10 mouse cellular contexts compared by ENCODE assay signal in the genomic region with DNA sequence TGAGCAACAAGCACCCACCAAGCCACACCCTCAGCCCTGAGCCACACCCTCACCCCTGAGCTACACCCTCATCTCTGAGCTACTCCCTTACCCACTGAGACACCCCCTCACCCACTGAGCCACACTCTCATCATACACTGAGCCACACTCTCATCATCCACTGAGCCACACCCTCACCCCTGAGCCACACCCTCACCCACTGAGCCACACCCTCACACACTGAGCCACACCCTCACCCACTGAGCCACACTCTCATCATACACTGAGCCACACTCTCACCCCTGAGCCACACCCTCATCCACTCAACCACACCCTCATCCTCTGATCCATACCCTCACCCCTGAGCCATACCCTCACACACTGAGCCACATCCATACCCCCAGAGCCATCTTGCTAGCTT. TPM values are rescaled to one million over a fixed set of nuclear protein-coding genes. Genes with fewer than 3 reads are reported as not detected.
DNase-seq lines count a peak whose midpoint lies in the region; ATAC-seq and TF ChIP-seq lines count a peak whose summit lies in the region.
"Had no signal": no experiment of that assay in that cellular context is flagged by ENCODE, and none has a peak within 500 bp of the region (broad histone marks: within the 10 kb centered on the region; RNA-seq: fewer than 3 reads in every experiment).

No protein-coding gene starts in this region.

- H3K4me3 ChIP-seq in forebrain, embryonic 11.5 days (ENCODE audit: low read depth, low read length) = no peak overlapping the region
- no peak overlapping the region for H3K4me3 ChIP-seq in forebrain, embryonic 14.5 days (ENCODE audit: low read depth, low read length)
- H3K4me3 ChIP-seq in lung, postnatal 0 days (ENCODE audit: low read depth, low read length) = no peak overlapping the region
- no peak overlapping the region for H3K4me3 ChIP-seq in limb, embryonic 12.5 days (replicated peaks)
- no peak overlapping the region for H3K4me3 ChIP-seq in neural tube, embryonic 14.5 days (ENCODE audit: low read depth, low read length)
- H3K4me3 ChIP-seq: hindbrain, embryonic 15.5 days had no signal

- no peaks in the 10 kb centered on the region for H3K4me1 ChIP-seq in forebrain, embryonic 11.5 days (replicated peaks; ENCODE audit: control insufficient read depth, insufficient read depth, low read length)
- H3K4me1 ChIP-seq in forebrain, embryonic 14.5 days (ENCODE audit: control insufficient read depth, insufficient read depth, low read length) = no peaks in the 10 kb centered on the region
- no peaks in the 10 kb centered on the region for H3K4me1 ChIP-seq in lung, postnatal 0 days (ENCODE audit: insufficient read depth, low read depth, low read length)
- H3K4me1 ChIP-seq in limb, embryonic 12.5 days (replicated peaks) = no peaks in the 10 kb centered on the region
- H3K4me1 ChIP-seq in neural tube, embryonic 14.5 days (ENCODE audit: control insufficient read depth, insufficient read depth, low read length) = no peaks in the 10 kb centered on the region
- H3K4me1 ChIP-seq: hindbrain, embryonic 15.5 days had no signal

- no peak for DNase-seq in forebrain, embryonic 11.5 days (ENCODE audit: low spot score)
- no peak for DNase-seq in forebrain, embryonic 14.5 days (ENCODE audit: low spot score)
- DNase-seq in lung, postnatal 0 days (ENCODE audit: low spot score) = no peak
- DNase-seq in lung, adult 18-20 months = no peak
- DNase-seq in urinary bladder, adult 18-20 months (ENCODE audit: low spot score in 2 of 2) = no peak
- no peak for DNase-seq in ovary, postnatal 36 days (ENCODE audit: low spot score)
- DNase-seq: cerebellum, adult 2 months had no signal

- no peak for TF ChIP-seq CTCF in lung, postnatal 0 days (IDR thresholded peaks at IDR 0.05)

- no peaks in the 10 kb centered on the region for H3K36me3 ChIP-seq in forebrain, embryonic 11.5 days (ENCODE audit: control insufficient read depth, insufficient read depth, low read length)
- no peaks in the 10 kb centered on the region for H3K36me3 ChIP-seq in forebrain, embryonic 14.5 days (ENCODE audit: control insufficient read depth, insufficient read depth, low read length)
- H3K36me3 ChIP-seq in lung, postnatal 0 days (ENCODE audit: insufficient read depth, low read length) = no peaks in the 10 kb centered on the region
- 0 out of 2 replicates have a peak, but pooled peaks cover 8% of the 10 kb centered on the region for H3K36me3 ChIP-seq in limb, embryonic 12.5 days
- no peaks in the 10 kb centered on the region for H3K36me3 ChIP-seq in neural tube, embryonic 14.5 days (ENCODE audit: control insufficient read depth, insufficient read depth, low read length)
- H3K36me3 ChIP-seq: hindbrain, embryonic 15.5 days had no signal

- H3K9me3 ChIP-seq in forebrain, embryonic 11.5 days (ENCODE audit: control insufficient read depth, low read length) = no peaks in the 10 kb centered on the region
- H3K9me3 ChIP-seq in forebrain, embryonic 14.5 days (replicated peaks; ENCODE audit: control insufficient read depth, low read length) = no peaks in the 10 kb centered on the region
- H3K9me3 ChIP-seq in lung, postnatal 0 days (ENCODE audit: low read length) = no peaks in the 10 kb centered on the region
- H3K9me3 ChIP-seq in limb, embryonic 12.5 days = no peaks in the 10 kb centered on the region
- H3K9me3 ChIP-seq in neural tube, embryonic 14.5 days (ENCODE audit: control insufficient read depth, low read length) = no peaks in the 10 kb centered on the region
- H3K9me3 ChIP-seq: hindbrain, embryonic 15.5 days had no signal

- no peak for TF ChIP-seq EP300 in lung, postnatal 0 days (IDR thresholded peaks at IDR 0.05)

- H3K27me3 ChIP-seq in forebrain, embryonic 11.5 days (ENCODE audit: control insufficient read depth, insufficient read depth, low read length) = no peaks in the 10 kb centered on the region
- no peaks in the 10 kb centered on the region for H3K27me3 ChIP-seq in forebrain, embryonic 14.5 days (replicated peaks; ENCODE audit: control insufficient read depth, insufficient read depth, low read length)
- no peaks in the 10 kb centered on the region for H3K27me3 ChIP-seq in lung, postnatal 0 days (replicated peaks; ENCODE audit: insufficient read depth, low read length)
- no peaks in the 10 kb centered on the region for H3K27me3 ChIP-seq in limb, embryonic 12.5 days
- H3K27me3 ChIP-seq in neural tube, embryonic 14.5 days (ENCODE audit: control insufficient read depth, insufficient read depth, low read length) = no peaks in the 10 kb centered on the region
- H3K27me3 ChIP-seq: hindbrain, embryonic 15.5 days had no signal

- H3K27ac ChIP-seq in forebrain, embryonic 11.5 days (ENCODE audit: low read depth, low read length) = no peak overlapping the region
- no peak overlapping the region for H3K27ac ChIP-seq in forebrain, embryonic 14.5 days (ENCODE audit: low read depth, low read length)
- H3K27ac ChIP-seq in lung, postnatal 0 days (ENCODE audit: low read length) = no peak overlapping the region
- H3K27ac ChIP-seq in limb, embryonic 12.5 days = no peak overlapping the region
- H3K27ac ChIP-seq in neural tube, embryonic 14.5 days (ENCODE audit: low read depth, low read length) = no peak overlapping the region
- H3K27ac ChIP-seq: hindbrain, embryonic 15.5 days had no signal

- no peak overlapping the region for H3K4me2 ChIP-seq in forebrain, embryonic 11.5 days (ENCODE audit: low read depth, low read length, severe bottlenecking)
- H3K4me2 ChIP-seq in forebrain, embryonic 14.5 days (ENCODE audit: low read length) = no peak overlapping the region
- H3K4me2 ChIP-seq in lung, postnatal 0 days (replicated peaks; ENCODE audit: low read depth, low read length) = no peak overlapping the region
- H3K4me2 ChIP-seq in limb, embryonic 12.5 days = no peak overlapping the region
- H3K4me2 ChIP-seq in neural tube, embryonic 14.5 days (ENCODE audit: low read depth, low read length) = no peak overlapping the region
- H3K4me2 ChIP-seq: hindbrain, embryonic 15.5 days had no signal

- peak; percentile 65 for ATAC-seq in forebrain, embryonic 11.5 days (replicated peaks; ENCODE audit: low FRiP score)
- no peak for ATAC-seq in forebrain, embryonic 14.5 days
- peak; percentile 17 for ATAC-seq in lung, postnatal 0 days
- ATAC-seq in limb, embryonic 12.5 days (ENCODE audit: insufficient number of reproducible peaks, insufficient read depth, low FRiP score, low TSS enrichment, low read depth) = peak; percentile 76; the same call in 1 of the 2 replicates
- peak; percentile 38; the same call in 1 of the 2 replicates for ATAC-seq in neural tube, embryonic 14.5 days (ENCODE audit: low read depth)

- H3K9ac ChIP-seq in forebrain, embryonic 11.5 days (ENCODE audit: low read length) = no peak overlapping the region
- no peak overlapping the region for H3K9ac ChIP-seq in forebrain, embryonic 14.5 days (ENCODE audit: low read length)
- no peak overlapping the region for H3K9ac ChIP-seq in lung, postnatal 0 days (replicated peaks; ENCODE audit: low read depth)
- no peak overlapping the region for H3K9ac ChIP-seq in limb, embryonic 12.5 days (replicated peaks)
- no peak overlapping the region for H3K9ac ChIP-seq in neural tube, embryonic 14.5 days (replicated peaks; ENCODE audit: low read depth, low read length)
- H3K9ac ChIP-seq: hindbrain, embryonic 15.5 days had no signal

RNA-seq across cellular contexts. Expression of gene Tyw3, which starts 31.4 kb away (rescaled TPM):
- polyA plus RNA-seq in forebrain, embryonic 11.5 days (2014; fragmentation: Nextera tagmentation; extraction: Ambion mirVana) = 20.5 and 21.5 TPM in 2 replicates
- polyA plus RNA-seq in forebrain, embryonic 14.5 days (2014; fragmentation: Nextera tagmentation; extraction: Ambion mirVana) = 15.2 and 15.7 TPM in 2 replicates
- 4.2 and 4.4 TPM in 2 replicates for polyA plus RNA-seq in lung, postnatal 0 days (2015; fragmentation: Nextera tagmentation; extraction: Ambion mirVana)
- polyA plus RNA-seq in limb, embryonic 12.5 days (2016; fragmentation: Nextera tagmentation; extraction: Ambion mirVana) = 16.0 and 22.4 TPM in 2 replicates
- 13.8 and 15.4 TPM in 2 replicates for polyA plus RNA-seq in neural tube, embryonic 14.5 days (2014; fragmentation: Nextera tagmentation; extraction: Ambion mirVana)

RNA-seq across cellular contexts. Expression of gene Cryz, which starts 31.8 kb away (rescaled TPM):
- polyA plus RNA-seq in forebrain, embryonic 11.5 days (2014; fragmentation: Nextera tagmentation; extraction: Ambion mirVana) = 20.5 and 20.6 TPM in 2 replicates
- polyA plus RNA-seq in forebrain, embryonic 14.5 days (2014; fragmentation: Nextera tagmentation; extraction: Ambion mirVana) = 11.0 and 12.8 TPM in 2 replicates
- 4.8 and 5.1 TPM in 2 replicates for polyA plus RNA-seq in lung, postnatal 0 days (2015; fragmentation: Nextera tagmentation; extraction: Ambion mirVana)
- polyA plus RNA-seq in limb, embryonic 12.5 days (2016; fragmentation: Nextera tagmentation; extraction: Ambion mirVana) = 24.1 and 24.8 TPM in 2 replicates
- 9.0 and 9.6 TPM in 2 replicates for polyA plus RNA-seq in neural tube, embryonic 14.5 days (2014; fragmentation: Nextera tagmentation; extraction: Ambion mirVana)

RNA-seq across cellular contexts. Expression of gene Erich3, which starts 35.4 kb away (rescaled TPM):
- 0.39 and 0.47 TPM in 2 replicates for polyA plus RNA-seq in forebrain, embryonic 11.5 days (2014; fragmentation: Nextera tagmentation; extraction: Ambion mirVana)
- polyA plus RNA-seq in forebrain, embryonic 14.5 days (2014; fragmentation: Nextera tagmentation; extraction: Ambion mirVana) = 0.98 and 1.1 TPM in 2 replicates
- polyA plus RNA-seq in lung, postnatal 0 days (2015; fragmentation: Nextera tagmentation; extraction: Ambion mirVana) = 0.54 and 0.69 TPM in 2 replicates
- 0.15 TPM in 2 replicates for polyA plus RNA-seq in limb, embryonic 12.5 days (2016; fragmentation: Nextera tagmentation; extraction: Ambion mirVana)
- 2.0 and 2.8 TPM in 2 replicates for polyA plus RNA-seq in neural tube, embryonic 14.5 days (2014; fragmentation: Nextera tagmentation; extraction: Ambion mirVana)
